ENCODE assay signal across 8 mouse cellular contexts in the genomic region with DNA sequence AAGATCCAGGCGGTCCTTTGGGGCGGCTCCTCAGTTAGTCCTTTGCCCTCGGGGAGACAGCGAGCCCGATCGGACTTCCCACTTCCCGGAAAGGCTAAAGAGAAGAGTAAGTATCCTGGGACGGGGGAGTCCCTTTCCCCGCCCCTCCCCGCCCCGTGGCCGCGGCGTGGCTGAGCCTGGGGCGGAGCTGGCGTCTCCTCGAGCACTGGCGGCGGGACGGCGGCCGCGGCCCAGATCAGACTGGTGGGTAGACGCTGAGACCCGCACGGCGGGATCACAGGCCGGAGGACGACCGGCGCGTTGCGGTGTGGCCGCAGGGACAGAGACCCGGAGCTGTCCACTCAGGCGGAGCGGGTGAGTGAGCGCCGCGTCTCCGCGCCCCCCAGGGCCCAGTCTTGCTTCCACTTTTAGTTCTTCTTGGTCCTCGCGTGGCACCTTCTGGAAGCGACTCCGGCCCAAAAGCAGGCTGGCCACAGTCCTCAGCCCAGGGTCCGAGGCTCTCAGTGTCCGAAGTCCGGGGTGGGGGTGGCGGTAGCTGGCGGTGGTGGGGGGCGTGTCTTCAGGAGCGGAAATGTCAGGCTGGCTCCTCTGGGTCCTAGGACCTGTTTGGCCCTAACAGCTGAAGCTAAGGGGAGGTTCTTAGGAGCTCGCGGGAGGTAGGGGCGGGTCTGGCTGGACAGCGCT. TPM values are rescaled to one million over a fixed set of nuclear protein-coding genes. Genes with fewer than 3 reads are reported as not detected.
DNase-seq lines count a peak whose midpoint lies in the region; ATAC-seq lines count a peak whose summit lies in the region.

Gene Mob3c, plus strand, starts transcription at position 205 of the 684 bp plus-strand sequence.

- peak; percentile 72 for DNase-seq in MEL-GATA-1-ER (ENCODE audit: extremely low read depth, low read depth)
- peak; percentile 62 for DNase-seq in cerebellum, adult 11-12 months
- peak; percentile 75 for DNase-seq in forebrain, embryonic 14.5 days (ENCODE audit: low spot score)
- DNase-seq in heart, postnatal 14 days = peak; percentile 84 to 87
- DNase-seq in large intestine, adult 2 months (ENCODE audit: low read depth, low spot score) = peak; percentile 70
- DNase-seq in lung, postnatal 25 days (ENCODE audit: low spot score) = peak; percentile 86
- DNase-seq in retina, adult 2 months (ENCODE audit: low read depth, low spot score) = peak; percentile 30
- DNase-seq in thymus, postnatal 25 days = peak; percentile 68

- peaks cover 6% of the 10 kb centered on the region for H3K4me1 ChIP-seq in forebrain, embryonic 14.5 days (ENCODE audit: control insufficient read depth, insufficient read depth, low read length)

- peak within 1 kb of the TSS; percentile 14; the same call in 1 of the 2 replicates for H3K27ac ChIP-seq in forebrain, embryonic 14.5 days (ENCODE audit: low read depth, low read length)

- WGBS in forebrain, embryonic 14.5 days = under 1% methylated on average over 49 of the region's 57 CpGs
- under 1% methylated on average over 57 of the region's 57 CpGs for WGBS in large intestine, adult 2 months

- intact Hi-C loops in heart, postnatal 14 days (cut with DNase I) = no loop called here

- H3K27me3 ChIP-seq in forebrain, embryonic 14.5 days (replicated peaks; ENCODE audit: control insufficient read depth, insufficient read depth, low read length) = no peaks in the 10 kb centered on the region

- ATAC-seq in forebrain, embryonic 14.5 days = peak; percentile 90

- peak within 1 kb of the TSS; percentile 75 for H3K9ac ChIP-seq in forebrain, embryonic 14.5 days (ENCODE audit: low read length)

- peak within 1 kb of the TSS; percentile 85 for H3K4me3 ChIP-seq in forebrain, embryonic 14.5 days (ENCODE audit: low read depth, low read length)

- peak within 1 kb of the TSS; percentile 85 for H3K4me2 ChIP-seq in forebrain, embryonic 14.5 days (ENCODE audit: low read length)

- H3K9me3 ChIP-seq in forebrain, embryonic 14.5 days (replicated peaks; ENCODE audit: control insufficient read depth, low read length) = no peaks in the 10 kb centered on the region

- H3K36me3 ChIP-seq in forebrain, embryonic 14.5 days (ENCODE audit: control insufficient read depth, insufficient read depth, low read length) = no peaks in the 10 kb centered on the region

RNA-seq across cellular contexts. Expression of gene Mob3c, which starts in this region (rescaled TPM):
- polyA plus RNA-seq in forebrain, embryonic 14.5 days (2014; fragmentation: Nextera tagmentation; extraction: Ambion mirVana) = 3.1 and 3.9 TPM in 2 replicates
- 1 to 10 TPM; 6.4 to 7.1 TPM for total RNA-seq in heart, postnatal 14 days (2021)
- 16.7 and 62.4 TPM in 2 replicates for polyA plus RNA-seq in large intestine, adult 2 months (2012; rRNA removed)

Comparison
In these comparisons a context has a peak if more than half of its experiments do, and no peak if none do; other contexts are left out.
1. Peak in every context shown above with its lines: DNase-seq, ATAC-seq, H3K4me3 ChIP-seq and H3K27ac ChIP-seq.
2. DNase-seq: peak in every context shown above with its lines; median percentile 86 in lung, postnatal 25 days; 86 in heart, postnatal 14 days; 75 in forebrain, embryonic 14.5 days; 72 in MEL-GATA-1-ER; 70 in large intestine, adult 2 months; 68 in thymus, postnatal 25 days; 62 in cerebellum, adult 11-12 months; 30 in retina, adult 2 months.